Mouse (Mus musculus): ENCODE data around the gene Rcor1.
A peak's percentile ranks its signal among the peaks of the same experiment; 100 is the strongest.

Gene Rcor1

DNA sequence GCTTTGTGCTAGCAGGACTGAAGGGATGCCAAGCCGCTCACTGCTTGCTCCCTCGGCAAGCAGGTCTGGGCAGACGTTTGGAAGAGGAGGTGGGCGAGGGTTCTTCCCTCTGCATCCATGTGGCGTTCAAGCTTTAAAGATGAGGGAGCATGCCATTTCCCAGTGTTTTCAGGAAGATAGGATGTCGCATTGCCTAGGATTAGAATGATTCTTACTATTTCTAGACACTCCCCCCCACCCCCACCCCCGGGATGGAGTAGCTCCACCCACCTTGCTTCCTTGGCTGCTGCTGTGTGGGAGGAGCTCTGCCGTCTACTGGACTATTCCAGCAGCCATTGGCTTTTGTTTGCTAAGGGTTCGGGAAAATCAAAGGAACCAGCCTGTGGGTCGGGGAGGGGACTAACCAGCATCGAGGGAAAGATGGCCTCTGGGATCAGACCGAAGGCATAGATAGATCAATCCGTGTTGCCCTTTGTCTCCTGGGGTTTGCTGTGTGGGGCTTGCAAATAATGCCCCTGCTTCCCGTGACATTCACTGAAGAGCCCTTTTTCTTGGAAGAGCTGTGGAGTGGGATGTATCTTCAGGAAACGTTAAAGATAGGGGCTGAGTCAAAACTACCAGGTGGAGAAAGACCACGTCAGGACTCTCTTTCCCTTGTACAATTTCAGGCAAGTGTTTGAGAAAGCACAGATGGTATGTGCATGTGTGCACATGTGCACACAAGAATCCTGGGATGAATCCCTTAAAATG lies 123.3 kb downstream of the Rcor1 start:
- DNase-seq (ENCODE audit: low read depth, low spot score), result peak; percentile 68

DNA sequence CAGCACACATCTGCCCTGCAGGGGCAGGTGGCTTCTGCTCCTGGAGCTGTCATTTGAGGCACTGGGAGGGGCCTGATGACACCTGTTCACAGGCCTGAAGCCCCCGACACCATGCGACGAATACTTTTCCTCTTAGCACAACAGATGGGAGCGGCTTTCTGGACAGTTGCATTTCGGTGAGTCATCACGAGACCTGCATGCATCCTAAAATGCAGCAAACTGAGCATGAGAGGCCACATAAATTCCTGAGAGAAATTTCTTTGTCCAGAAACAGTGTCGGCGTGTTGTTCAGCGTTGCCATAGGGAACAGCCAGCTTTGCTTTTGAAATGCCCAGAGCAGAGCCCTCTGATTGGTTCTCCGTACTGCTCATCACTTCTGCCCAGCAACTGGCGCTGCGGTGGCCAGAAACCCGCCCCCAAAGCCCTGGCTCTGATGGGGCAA lies 125.2 kb downstream of the Rcor1 start:
- peak; percentile 95 for DNase-seq (ENCODE audit: low read depth, low spot score)

DNA sequence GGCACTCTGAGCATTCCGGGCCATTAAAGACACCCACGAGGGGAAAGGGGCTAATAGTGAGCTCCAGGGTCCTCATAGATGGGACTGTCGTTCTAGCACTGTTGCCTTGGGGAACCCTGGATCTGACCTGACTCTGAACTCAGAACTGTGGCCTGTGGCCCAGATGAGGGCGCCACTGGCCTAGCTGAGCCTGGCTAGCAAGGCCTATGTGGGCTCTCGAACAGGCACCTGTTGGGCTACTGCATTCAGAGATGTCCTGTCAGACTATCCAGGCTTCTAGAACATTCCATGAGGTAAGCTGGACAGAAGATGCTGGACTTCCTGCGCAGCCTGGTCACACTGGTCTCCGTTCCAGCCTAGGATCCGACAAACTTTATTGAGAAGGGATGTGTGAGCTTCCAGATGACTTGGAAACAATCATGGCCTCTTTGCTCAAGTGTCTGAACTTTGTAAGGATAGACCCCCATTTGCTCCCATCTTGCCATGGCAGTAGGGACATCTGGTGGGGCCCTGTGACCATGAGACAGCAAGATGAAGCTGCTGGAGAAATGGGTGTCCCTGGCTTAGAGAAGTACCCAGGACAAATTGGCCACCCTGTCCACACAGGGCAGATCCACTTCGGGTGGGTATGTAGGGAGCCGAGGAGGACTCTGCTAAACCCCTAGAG lies 126.1 kb downstream of the Rcor1 start:
- DNase-seq (ENCODE audit: low read depth, low spot score), result peak; percentile 58

Measured in forelimb bud, embryonic 11.5 days (tissue).